Mouse (Mus musculus): ENCODE results near the gene Fshr.
"Not testable (repeated sequence)": the region's sequence is repeated elsewhere in the genome, so short reads cannot be mapped to it uniquely, and the experiment has no call there.

The Fshr gene

DNA sequence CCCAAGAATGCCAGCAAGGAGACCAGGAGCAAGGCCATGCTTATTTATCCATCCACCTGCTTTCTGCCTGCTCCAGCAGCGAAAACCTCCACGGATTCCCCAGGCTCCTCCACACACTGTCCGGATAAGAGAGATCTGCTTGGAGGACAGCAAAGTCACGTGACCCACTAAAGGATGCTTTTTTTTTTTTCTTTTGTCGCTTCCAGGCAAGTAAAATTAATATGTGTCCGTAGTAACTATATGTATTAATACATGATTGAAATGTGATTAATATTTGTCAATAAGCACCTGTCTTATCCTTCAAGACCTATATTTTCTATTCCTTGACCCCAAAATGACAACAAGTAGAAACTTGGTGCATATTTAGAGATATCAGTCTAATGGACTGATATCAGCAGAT is at the start of gene Fshr:
Gene Fshr, minus strand, starts transcription at position 101 of the 400 bp plus-strand sequence.
- DNase-seq: no peak

DNA sequence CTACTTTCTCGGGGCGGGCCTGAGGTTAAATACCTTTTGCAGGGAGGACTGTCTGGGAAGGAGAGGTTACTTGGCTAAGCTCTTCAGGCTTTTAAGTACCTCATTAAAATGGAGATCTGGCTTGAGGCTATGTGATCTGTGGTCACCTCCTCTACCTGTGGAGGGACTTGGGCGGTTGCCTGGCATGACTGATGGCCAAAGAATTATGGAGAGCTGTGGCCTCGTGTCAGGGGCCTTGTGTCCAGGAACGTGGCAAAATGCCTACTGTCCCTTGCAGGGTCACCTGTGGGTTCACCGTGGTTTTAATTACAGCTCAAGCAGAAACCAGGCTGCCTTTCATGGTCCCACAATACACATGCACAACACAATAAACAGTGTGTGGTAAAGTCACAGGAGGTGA is 1.7 kb upstream of the Fshr start:
- no peak for DNase-seq

DNA sequence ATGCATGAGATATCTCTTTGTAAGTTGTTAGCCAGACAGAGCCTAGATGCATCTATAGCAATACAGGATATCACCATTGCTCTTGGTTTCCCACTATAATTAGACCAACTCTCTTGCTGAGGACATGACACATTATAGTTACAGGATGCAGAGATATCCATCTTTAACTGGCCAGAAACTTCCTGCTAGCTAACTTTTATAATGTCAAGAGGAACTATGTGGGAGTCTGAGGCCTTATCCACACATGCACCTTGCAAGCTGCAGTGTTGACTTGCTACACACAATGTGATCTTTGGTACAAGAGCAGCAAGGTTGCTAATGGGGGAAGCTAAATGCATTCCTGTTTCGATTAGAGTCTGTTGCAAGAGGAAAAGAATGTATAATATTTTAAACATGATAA is 26.9 kb downstream of the Fshr start:
- no peak for DNase-seq

DNA sequence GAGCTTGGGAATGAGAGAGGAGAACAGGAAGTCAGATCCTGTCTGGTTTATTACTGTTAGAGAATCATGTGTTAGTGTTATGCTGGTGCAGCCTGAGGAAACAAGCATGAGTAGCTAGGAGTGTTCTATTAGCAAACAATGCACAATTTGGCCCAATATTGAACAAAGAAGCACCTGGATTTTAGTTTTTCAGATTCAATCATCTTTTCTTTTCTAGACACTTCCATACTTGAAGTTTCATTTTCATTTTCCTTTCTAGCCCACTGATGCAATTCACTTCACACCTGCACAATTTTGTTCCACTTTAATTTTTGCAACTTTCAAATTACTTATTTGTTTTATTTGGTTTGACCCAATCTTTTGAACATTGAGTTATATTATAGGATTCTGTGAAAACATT is 35.7 kb downstream of the Fshr start:
- no peak for DNase-seq

DNA sequence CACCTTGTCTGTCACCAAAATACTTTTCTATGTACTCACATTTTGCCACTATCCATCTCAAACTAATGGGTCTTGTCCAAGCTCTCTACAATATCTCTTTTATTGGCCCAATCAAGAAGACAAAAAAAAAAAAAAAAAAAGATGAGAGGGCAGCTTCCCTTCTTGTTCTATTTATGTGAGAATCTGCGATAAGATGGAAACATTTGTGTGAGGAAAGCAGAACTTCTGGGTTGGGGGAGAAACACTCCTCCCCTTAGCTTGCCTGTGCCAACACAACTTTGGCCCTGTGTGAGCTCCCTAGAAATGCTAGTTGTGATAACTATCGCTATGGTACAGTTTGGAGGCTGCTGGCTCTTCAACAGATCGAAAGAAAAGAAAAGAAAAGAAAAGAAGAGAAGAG is 38.0 kb downstream of the Fshr start:
- DNase-seq: no peak

DNA sequence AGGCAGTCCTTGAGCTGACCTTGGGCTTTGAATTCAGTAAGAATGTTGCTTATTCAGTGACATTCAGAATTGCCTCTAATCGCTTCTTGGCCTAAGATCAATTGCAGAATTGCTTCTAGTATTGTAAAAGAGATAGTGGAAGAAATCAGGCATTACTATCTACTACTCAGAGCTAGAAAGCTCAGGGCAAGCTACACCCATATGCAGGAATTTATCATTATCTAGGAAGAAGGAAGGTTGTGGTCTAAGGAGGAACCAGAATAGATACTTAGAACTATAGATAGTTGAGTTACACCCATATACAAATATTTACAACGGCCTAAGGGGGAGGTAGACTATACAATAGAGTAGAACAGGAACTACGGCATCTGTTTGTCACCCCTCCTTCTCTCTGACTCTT is 41.1 kb downstream of the Fshr start:
- DNase-seq: not testable (repeated sequence)

DNA sequence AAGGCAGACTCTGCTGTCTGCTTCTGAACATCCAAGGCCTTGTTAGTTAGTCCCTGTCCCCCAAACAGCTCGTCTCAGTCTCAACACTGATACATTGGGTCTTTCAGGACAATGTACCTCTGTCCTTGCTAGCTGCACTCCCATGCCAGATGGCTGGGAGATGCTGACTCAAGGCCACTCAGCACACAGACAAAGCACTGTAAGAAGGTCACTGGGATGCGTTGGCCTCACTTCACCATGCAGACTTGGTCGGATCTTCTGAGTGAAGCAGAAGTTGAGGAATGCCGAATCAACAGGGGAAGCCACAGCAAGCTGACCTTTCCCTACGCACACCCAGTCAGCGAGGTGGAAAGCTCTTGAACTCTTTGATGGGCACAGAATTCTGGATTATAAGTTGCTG is 55.7 kb downstream of the Fshr start:
- DNase-seq: no peak

DNA sequence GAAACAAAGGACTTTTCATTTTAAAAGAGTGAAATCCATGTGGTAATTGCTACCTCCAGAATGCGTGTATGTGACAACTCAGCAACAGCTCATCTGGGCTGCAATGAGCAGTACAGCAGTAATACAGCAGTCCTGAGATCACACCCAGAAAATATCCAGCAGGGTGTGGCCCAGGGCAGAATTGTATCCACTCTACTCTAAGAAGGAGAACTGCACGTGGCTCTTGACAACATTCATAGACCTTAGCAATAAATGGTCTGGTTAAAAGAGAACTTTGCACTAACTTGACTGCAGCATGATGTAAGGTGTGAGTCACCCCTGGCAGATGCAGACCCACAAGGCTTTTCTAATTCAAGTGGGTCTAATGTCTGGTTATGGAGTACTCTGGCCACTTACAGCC is 80.5 kb downstream of the Fshr start:
- DNase-seq: no peak

DNA sequence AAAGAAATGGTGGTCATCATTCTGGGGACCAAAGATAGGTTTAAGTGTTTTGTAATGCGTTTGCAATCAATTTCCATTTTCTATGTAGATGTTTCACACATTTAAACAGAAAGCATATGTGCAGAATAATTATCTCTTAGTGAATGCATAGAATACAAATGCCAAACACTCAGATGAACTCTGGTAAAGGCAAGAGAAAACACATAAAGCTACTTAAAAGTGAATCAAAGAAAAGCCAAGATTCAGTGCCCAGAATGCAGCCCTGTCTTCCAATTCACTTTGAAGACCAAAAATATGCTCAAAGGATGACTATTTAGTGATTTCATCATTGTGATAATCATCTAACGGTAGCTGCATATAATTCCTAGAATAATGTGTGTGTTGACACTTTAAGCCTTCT is 81.2 kb downstream of the Fshr start:
- DNase-seq: no peak

DNA sequence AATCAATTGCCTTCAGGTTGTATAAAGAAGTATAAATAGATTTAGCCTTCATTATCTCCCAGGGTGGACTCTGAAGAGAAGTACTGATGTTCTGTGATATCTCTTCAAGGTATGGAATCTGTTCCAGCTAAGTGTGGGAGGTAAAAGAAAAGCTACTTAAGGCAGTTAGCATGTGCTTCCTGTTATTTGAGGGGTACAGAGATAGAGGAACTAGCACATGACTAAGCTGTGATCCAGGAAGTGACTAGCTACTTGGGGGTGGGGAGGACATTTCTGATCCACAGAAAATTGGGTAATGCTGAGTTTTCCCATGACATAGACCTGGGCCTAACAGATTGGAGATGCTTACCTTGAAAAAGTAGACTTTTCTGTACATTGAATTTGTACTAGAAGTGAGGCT is 86.5 kb downstream of the Fshr start:
- DNase-seq: no peak

DNA sequence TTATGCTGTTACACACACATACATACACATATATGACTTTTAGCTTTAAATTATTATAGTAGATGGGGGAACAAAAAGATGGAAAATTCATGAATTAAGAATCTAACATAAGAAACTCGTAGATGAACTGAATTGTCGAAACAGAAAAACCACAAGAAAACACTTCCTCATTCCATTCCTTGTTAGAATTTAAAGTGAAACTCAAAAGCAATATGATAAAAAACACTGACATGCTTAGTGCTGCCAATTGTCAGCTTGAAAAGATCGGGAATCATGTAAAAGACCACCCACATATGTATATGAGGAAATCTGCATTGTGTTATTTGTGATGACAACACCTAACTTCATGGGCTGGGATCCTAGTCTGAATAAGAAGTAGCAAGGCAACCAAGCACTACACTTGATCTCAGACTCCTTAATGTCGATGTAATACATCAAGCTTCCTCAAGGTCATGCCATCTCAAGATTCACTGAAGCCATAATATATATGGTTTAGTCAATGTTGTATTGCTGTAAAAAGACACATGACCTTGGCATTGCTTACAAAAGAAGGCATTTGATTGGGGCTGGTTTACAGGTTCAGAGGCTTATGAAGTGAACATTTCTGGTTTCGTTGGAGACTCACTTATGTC is 99.6 kb downstream of the Fshr start:
- no peak for DNase-seq

DNA sequence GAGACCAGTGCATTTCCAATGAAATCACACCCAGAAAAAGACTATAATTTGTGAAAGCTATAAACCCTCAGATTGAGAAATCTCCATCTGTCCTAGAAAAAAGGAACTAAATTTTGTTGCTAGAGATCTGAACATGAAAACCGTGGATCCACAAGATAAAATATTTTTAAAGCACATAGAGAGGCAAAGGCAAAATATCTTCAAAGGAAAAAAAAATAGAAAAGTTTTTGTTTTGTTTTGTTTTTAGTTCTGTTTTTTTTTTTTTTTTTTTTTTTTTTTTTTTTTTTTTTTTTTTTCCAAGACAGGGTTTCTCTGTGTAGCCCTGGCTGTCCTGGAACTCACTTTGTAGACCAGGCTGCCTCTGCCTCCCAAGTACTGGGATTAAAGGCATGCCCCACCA is 100.7 kb downstream of the Fshr start:
- DNase-seq: not testable (repeated sequence)

DNA sequence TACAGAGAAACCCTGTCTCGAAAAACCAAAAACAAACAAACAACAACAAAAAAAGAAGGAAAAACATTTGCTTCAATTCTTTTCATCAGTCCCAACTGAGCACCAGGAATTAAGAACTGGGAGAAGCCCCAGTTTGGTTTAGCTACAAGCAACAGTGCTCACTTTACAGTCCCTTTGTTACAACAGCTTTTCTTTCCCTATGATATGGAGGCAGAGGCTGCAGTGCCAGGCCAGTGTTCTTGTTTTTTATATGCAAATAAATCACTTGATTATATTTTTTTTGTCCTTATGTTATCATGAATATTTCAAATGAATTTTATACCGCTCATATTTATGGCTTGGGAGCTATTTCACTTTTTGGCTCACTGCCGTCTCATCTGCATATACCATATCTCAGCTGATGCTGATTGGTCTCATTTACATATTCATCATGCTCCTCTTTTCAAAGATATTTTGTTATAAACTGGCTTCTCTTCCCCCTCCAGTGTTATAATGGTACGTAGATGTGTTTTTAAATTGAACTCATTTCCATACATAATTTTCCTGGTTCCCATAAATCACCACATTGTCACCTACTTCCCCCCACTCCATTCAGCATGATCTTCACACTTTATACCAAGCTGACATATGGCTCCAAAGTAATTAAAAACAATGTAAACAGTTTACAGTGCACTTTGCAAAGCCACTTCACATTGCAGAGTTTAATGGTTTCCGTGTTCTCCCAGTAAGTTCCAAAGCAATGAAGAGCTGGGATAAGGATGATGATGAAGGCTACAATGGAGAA is 110.6 kb downstream of the Fshr start:
- DNase-seq: no peak

DNA sequence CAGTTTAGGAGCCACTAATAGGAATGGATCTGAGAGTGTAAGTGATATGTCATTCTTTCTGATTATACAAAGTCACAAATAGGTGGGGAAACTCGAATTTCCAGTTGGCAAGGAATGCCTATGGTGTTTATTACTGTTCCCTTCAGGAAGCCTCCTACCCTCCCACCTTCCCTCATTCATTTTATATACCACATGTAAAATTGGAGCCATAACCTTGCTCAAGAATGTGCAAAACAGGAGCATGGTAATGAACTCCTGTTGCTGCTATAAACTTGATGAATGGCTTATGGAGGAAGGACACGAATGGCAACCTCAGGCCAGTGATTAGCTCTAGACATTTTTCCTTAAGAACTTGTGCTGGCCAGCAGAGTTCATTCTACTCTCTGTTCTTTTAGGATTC is 117.6 kb downstream of the Fshr start:
- no peak for DNase-seq

DNA sequence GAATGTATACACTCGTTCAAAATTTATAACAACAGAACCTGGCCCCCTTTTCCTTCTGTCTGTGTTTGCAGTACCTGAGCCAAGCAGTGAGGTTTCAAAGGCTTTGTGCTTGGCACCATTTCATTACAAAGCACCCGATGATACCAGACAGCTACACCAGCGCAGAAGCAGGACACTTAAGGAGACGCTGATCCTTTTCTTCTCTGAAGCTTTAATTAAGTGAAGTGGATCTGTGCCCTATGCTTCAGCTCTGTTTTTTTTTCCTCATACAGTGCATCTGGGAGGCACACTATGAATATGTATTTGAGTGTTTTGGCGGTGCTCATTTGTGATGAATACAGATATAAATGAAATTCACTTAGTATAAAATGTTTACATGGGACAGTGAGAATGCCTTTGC is 120.8 kb downstream of the Fshr start:
- DNase-seq: no peak

DNA sequence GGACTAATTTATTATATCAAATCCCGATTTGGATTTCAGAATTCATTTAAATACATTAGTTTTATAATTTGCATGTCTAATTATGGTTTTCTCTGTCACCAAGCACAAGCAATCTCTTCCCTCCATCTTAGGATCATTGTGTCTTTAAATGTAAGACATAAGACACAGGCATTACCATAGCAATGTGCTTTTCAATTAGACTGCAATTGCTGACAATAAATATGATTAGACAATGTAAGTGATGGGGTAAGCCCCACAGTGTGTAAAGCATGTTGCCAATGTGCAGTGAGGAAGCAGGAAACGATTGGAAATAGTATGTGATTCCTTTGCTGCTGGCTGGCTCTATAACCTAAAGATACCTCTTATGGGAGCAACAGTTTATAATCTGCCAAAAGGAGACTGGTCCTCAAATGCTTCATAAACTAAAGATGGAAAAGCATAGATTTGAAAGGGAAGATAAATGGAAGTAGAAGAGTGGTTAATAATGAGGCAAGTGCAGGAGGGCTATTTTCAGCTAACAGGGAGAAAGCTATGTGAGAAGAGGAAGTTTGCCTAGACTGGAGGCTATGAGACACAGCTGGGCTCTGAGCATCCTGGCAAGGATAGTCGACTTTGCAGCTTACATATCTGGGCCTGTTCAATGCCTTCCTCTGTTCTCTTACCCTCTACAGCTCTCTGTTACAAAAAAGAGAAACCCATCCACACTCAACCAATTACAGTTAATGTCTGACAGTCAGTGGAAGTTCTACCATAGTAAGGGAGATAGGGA is 136.0 kb downstream of the Fshr start:
- DNase-seq: no peak

DNA sequence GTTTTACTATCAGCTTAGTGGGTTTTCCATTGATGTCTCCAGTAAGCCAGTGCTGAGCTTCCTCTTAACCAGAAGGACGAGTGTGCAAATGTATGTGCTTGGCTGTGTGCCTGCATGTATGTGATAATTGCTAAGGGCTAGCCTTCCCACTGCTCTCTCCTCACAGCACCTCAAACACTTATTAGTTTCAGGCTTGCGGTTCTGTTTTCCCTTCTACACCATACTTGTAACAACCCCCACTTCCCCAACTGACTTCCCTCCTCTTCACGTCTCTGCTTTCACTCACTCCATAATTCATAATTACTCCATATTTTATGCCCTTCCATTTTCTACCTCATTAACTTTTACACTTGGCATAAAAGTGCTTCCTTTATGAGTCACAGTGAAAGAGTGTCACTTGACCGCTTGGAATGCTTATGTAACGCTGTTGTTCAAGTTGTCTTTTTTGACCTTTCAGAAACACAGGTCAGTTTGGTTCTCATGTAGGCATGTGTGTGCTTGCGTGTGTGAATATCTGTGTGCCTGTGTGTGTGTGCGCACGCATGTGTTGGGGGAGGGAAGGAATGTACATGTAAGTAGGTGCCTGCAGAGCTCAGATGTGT is 138.0 kb downstream of the Fshr start:
- DNase-seq: no peak

DNA sequence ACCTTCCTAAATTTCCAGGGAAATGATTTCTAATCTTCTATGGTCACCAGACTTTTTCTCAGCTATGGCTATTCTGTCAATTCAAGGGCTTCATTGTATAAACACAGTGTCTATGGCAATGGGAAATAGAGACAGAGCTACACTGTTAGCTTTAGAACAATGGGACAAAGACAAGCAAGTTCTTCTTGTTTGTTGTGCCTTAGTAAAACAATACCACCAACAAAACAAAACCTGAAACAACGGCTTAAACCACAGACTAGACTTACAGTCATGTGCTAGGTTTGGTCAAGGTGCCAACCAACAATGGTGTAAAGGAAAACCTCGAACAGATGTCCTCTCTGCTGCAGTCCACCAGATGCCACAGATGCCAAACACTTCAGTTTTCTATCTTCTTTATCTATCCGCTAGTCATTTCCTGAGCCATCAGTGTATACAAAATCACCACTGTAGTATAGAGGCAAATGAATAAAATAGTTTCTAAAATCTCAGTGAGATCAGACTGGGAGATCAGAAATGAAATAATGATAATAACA is 149.4 kb downstream of the Fshr start:
- no peak for DNase-seq

DNA sequence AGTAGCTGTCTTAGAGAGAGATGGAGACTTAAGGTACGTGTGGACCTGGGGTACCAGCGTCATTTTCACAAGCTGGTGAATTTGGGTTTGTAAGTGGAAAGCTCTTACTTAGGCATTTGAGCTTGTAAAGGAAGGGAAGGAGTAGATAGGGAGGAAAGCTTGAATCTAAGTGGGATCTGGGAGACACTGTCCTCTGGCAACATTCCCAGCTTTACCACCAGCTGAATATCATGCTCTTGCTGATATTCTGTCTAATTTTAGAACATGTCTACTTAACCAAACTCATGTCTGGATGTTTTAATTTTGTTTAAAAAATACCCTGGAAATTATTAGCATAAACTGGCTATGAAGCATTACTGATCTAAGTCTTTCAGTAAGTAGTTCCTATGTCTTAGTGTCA is 151.4 kb downstream of the Fshr start:
- DNase-seq: no peak

DNA sequence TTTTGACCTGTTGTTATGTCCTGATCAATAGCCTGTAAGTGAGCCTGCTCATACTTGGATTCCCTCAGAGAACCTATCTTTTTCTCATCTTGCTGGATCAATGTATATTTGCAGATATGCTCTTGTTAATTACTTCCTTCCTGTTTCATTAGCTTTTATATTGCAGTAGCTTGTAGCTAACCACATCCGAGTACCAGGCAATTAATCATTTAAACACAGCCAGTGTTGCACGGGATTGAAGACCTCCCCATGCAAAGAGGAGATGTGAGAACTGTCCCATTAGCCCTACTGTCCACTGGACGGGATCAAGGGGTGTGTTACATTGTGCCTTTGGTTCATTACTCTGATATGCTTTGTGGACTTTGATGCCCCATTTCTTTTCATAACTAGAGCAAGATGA is 154.5 kb downstream of the Fshr start:
- DNase-seq: no peak

DNA sequence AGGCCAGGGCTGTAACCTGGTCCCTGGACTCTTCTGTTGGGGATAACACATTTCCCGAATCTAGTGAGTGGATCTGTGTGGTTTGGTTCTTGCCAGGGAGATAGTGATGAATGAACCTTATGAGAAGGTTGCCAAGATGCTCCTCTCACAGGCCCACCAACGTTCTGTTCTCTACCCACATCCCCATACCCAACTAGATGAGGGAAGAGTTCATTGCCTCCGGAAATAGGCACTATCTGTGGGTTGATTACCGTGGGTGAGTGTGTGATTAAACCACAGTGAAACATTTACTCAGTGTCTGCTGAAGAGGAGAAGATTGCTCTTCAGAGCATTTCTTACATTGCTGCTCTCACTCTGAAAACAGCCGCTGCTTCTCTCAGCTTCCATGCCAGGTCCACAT is 163.8 kb downstream of the Fshr start:
- no peak for DNase-seq

DNA sequence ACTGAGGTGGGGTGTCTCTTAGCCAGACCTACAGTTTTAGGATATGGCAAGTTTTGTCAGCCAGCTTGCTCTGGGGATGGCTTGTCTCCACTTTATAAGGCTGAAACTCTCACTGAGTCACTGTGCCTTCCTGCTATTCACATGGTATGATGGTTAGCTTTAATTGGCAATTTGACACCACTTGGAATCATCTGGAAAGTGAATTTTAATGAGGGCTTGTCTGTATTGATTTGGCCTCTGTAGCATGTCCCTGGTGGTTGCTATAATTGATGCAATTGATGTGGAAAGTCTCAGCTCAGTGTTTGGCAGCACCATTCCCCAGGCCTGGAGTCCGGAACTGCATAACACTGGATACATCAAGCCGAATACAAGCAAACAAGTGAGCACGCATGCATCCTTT is 164.4 kb downstream of the Fshr start:
- no peak for DNase-seq

DNA sequence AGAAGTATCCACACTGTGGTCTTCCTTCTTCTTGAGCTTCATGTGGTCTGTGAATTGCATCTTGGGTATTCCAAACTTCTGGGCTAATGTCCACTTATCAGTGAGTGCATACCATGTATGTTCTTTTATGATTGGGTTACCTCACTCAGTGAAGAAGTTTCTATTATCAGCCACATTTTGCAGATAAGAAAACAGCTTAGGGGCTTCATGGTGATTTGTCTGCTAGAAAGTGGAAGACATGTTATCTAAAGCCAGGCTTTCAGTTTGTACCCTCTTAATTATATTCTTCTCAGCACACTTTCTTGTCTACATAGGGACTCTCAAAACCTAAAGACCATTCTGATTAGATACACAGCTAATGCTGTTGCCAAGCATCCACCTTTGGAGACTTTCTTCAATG is 165.8 kb downstream of the Fshr start:
- no peak for DNase-seq

Data from kidney, adult 11 months (tissue).